Mouse (Mus musculus) G1E (cell line): ENCODE measurements around the gene Plbd1. TPM values are rescaled to one million over a fixed set of nuclear protein-coding genes. Genes with fewer than 3 reads are reported as not detected.

Source experiments
- ATAC-seq: 2 replicates; pipeline ENCODE4 v1.8.0; 2016; ENCODE audit warnings: mild to moderate bottlenecking; ENCODE audit not compliant: insufficient number of reproducible peaks, poor library complexity, low FRiP score, severe bottlenecking; ENCODE audit errors: extremely low read depth
- DNase-seq: peaks from one replicate; pipeline ENCODE4 v3.0.0; 2012; ENCODE audit warnings: low spot score
- H3K27me3 ChIP-seq: 2 replicates; pipeline ENCODE4 v1.6.1; 2012; ENCODE audit warnings: mild to moderate bottlenecking, low read length, inconsistent platforms; ENCODE audit not compliant: insufficient read depth
- H3K36me3 ChIP-seq: replicated peaks from 2 replicates; pipeline ENCODE3; 2012; ENCODE audit warnings: mild to moderate bottlenecking, inconsistent platforms
- H3K4me1 ChIP-seq: 2 replicates; pipeline ENCODE4 v1.6.1; 2012; ENCODE audit warnings: low read depth, low read length, inconsistent platforms, mixed read lengths; ENCODE audit not compliant: insufficient read depth
- H3K4me3 ChIP-seq: 2 replicates; pipeline ENCODE4 v1.5.1; 2012; ENCODE audit warnings: low read depth, mild to moderate bottlenecking, inconsistent platforms, low read length, moderate library complexity, mixed read lengths
- H3K9me3 ChIP-seq: replicated peaks from 2 replicates; pipeline ENCODE4 v1.6.1; 2012; ENCODE audit warnings: inconsistent platforms
- CTCF ChIP-seq: IDR thresholded peaks from 2 replicates; pipeline ENCODE4 v1.5.1; 2012; ENCODE audit warnings: low read depth, low read length, inconsistent platforms, mixed read lengths
- GATA1 ChIP-seq: IDR thresholded peaks from 2 replicates; pipeline ENCODE4 v1.6.1; 2012; ENCODE audit warnings: borderline replicate concordance, low read length, inconsistent platforms, mixed read lengths
- GATA2 ChIP-seq: IDR thresholded peaks from 2 replicates; pipeline ENCODE4 v1.6.1; 2012; ENCODE audit warnings: low read depth, low read length, inconsistent platforms, borderline replicate concordance
- POLR2AphosphoS5 ChIP-seq: IDR thresholded peaks from 2 replicates; pipeline ENCODE4 v1.6.1; 2012; ENCODE audit warnings: low read depth, low read length, inconsistent platforms; ENCODE audit not compliant: insufficient replicate concordance
- TAL1 ChIP-seq: conservative IDR thresholded peaks from 2 replicates; pipeline ENCODE4 v1.6.1; 2012; ENCODE audit warnings: low read depth, low read length, inconsistent platforms, mixed read lengths
- polyA plus RNA-seq: library from polyadenylated mRNA; stranded (reverse); fragments of >175 nt; gene quantifications from 2 replicates; pipeline ENCODE4 v1.2.3, GENCODE M21; 2012
- total RNA-seq, 2 experiments: library from RNA; stranded (forward) in 1 of 2; stranded (reverse) in 1 of 2; fragments of 200-1000 nt in 1 of 2; fragments of >200 nt in 1 of 2; fragmentation: Nextera tagmentation in 1 of 2; gene quantifications; 2 replicates each; pipeline ENCODE4 v1.2.3; 2014 to 2017

The Plbd1 gene
- total and polyA plus RNA-seq, 3 experiments, result not detected

DNA sequence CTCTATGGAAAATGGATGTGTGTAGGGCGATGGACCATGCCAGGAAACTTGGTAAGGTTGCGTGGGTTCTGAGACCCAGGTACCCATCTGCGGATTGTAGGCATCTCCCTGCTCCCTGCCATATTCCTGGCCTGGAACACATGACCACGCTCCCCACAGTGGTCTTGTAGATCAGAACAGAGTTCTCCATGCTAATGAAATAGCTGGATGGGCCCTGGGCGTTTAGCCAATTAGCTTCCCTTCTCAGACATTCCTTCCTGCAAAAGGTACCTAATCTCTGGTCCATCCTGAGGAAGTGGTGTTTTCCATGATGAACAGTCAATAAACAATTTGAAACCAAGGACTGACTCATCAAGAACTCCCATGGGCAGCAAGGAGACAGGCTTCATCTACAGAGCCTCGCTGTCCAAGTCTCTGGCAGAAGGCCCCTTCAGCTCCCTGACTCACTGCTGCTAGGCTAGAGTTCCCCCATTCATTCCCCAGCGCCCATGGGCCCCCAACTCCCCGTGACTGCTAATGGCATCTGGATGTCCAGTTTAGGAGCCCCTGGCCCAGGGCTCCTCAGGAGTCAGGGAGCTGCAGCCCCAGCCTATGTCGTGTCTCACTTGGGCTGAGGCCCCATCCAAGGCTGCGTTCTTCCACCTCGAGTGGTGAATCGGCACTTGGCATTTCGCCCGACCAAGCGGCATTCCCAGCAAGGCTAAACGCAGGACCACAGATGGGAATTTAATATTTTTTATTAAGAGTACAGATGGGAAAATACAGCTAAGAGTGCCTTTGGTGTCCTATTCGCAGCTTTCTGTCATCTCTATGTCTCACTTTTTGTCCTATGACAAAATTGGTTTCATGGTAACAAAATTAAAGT lies 50.1 kb downstream of the Plbd1 start:
- H3K4me1 ChIP-seq, result no peaks in the 10 kb centered on the region
- TF ChIP-seq CTCF, result no peak
- no peak for TF ChIP-seq GATA2
- TF ChIP-seq GATA1, result no peak
- ATAC-seq (no peak), DNase-seq (no peak)
- H3K4me3 ChIP-seq, result no peak overlapping the region
- H3K9me3 ChIP-seq, result peaks cover 5% of the 10 kb centered on the region
- H3K36me3 ChIP-seq, result peaks cover 43% of the 10 kb centered on the region
- no peaks in the 10 kb centered on the region; the same call in 1 of the 2 replicates for H3K27me3 ChIP-seq

DNA sequence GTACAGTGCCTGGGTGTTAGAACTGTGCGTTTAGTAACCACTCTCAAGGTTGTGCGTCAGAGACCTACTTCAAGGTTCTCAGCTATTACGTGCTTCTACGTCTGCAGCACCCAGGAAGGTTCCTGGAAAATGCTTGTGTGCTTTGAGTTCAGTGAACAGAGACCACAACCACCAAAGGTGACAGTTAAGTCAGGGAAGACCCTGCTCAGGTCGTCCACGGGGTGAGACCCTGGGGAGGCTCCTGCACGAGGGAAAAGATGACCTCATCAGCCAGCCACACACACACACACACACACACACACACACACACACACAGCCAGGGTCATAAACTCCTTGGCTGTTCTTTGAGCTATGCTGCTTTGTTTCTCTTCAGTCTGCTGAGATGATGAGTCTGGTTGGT lies 59.1 kb downstream of the Plbd1 start:
- no peak for ATAC-seq
- peaks cover 95% of the 10 kb centered on the region for H3K36me3 ChIP-seq
- no peak for TF ChIP-seq CTCF
- no peak for TF ChIP-seq TAL1
- TF ChIP-seq GATA2, result no peak
- TF ChIP-seq GATA1, result no peak
- TF ChIP-seq POLR2AphosphoS5, result no peak

DNA sequence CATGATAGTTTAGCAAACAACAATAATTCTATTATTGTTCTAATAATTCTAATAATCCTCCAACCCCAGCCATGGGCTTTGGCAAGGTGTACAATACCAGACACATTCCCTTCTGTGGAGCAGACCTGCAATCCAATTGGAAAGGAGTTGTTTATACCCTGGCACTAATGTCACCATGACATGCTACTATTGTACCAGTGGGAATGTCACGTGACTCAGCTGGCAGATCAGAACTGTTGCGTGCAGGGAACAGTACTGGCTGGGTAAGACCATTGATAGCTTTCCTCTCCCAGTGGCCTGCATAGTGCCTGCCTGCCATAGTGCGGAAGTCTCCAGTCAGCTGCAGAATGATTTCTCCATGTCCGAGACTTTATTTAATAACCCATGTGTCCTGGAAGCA lies 67.2 kb downstream of the Plbd1 start:
- H3K27me3 ChIP-seq, result no peaks in the 10 kb centered on the region
- H3K36me3 ChIP-seq, result peaks cover 89% of the 10 kb centered on the region
- H3K9me3 ChIP-seq, result no peaks in the 10 kb centered on the region
- DNase-seq, result no peak
- H3K4me3 ChIP-seq, result no peak overlapping the region
- no peak for TF ChIP-seq GATA2
- no peak for TF ChIP-seq GATA1
- no peak for TF ChIP-seq POLR2AphosphoS5
- no peak for TF ChIP-seq CTCF
- TF ChIP-seq TAL1, result no peak
- no peak for ATAC-seq
- no peaks in the 10 kb centered on the region for H3K4me1 ChIP-seq

More for the DNA sequence above, 59.1 kb downstream of the Plbd1 start:
- Histone ChIP-seq H3K27me3 (no peaks in the 10 kb centered on the region), H3K4me3 (no peak overlapping the region), H3K4me1 (no peaks in the 10 kb centered on the region), H3K9me3 (no peaks in the 10 kb centered on the region)
- DNase-seq, result no peak

DNA sequence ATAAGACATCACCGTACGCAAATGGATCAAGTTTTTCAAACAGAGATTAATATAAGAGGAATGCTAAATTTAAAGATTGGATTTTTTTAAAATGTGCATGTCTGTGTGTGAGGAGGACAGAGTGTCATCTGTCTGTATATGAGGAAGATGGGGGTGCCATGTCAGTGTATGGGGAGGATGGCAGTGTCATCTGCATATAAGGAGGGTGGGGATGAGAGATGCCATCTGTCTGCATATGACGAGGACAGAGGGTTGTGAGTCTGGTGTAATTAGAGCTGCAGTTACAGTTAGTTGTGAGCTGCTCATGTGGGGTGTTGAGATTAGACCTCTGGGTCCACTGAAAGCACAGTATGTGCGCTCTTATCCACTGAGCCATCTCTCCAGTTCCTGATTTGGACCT lies 71.0 kb downstream of the Plbd1 start:
- Histone ChIP-seq H3K27me3 (no peaks in the 10 kb centered on the region), H3K9me3 (no peaks in the 10 kb centered on the region), H3K4me3 (no peak overlapping the region), H3K4me1 (no peaks in the 10 kb centered on the region), H3K36me3 (peaks cover 85% of the 10 kb centered on the region)
- ATAC-seq, result no peak
- DNase-seq, result no peak
- TF ChIP-seq GATA2 (no peak), POLR2AphosphoS5 (no peak), GATA1 (no peak), CTCF (no peak), TAL1 (no peak)

DNA sequence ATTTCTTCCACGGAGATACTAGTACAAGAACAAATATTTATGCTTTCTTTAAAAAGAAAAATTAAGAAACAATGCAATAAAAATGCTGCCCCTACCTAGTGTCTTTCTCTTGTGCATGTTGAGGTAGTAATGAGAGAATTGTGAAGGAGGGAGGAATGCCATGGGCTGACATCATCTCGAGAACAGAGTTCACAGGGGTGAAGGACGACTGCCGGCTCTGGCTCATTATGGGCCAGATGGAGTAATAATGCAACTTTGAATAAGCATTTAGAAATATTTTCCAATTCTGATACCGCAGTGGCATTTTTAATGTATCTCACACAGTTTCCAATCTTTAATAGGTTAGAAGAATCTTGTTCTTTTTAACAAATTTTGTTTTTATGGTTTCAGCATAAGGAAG lies 95.7 kb downstream of the Plbd1 start:
- no peak for DNase-seq
- no peak for TF ChIP-seq GATA1
- no peak for TF ChIP-seq TAL1
- TF ChIP-seq GATA2, result no peak
- no peak for TF ChIP-seq CTCF
- no peak for TF ChIP-seq POLR2AphosphoS5
- no peak for ATAC-seq
- Histone ChIP-seq H3K27me3 (no peaks in the 10 kb centered on the region), H3K4me3 (no peak overlapping the region), H3K9me3 (peaks cover 11% of the 10 kb centered on the region), H3K36me3 (peaks cover 81% of the 10 kb centered on the region), H3K4me1 (no peaks in the 10 kb centered on the region)

Other genes with a start within 250 kb of the Plbd1 start
- not detected in 2 replicates for gene E330021D16Rik, start 246.4 kb downstream of the Plbd1 start, total RNA-seq (2014; fragmentation: Nextera tagmentation)
- gene E330021D16Rik, start 246.4 kb downstream of the Plbd1 start, total RNA-seq (2017), result 0.16 TPM in 1 of 2 replicates, not detected in the other
- gene E330021D16Rik, start 246.4 kb downstream of the Plbd1 start, polyA plus RNA-seq, result not detected in 2 replicates
- gene Atf7ip, start 155.8 kb downstream of the Plbd1 start, total RNA-seq (2014; fragmentation: Nextera tagmentation), result 192 and 235 TPM in 2 replicates
- gene Atf7ip, start 155.8 kb downstream of the Plbd1 start, total RNA-seq (2017), result 22.9 and 34.6 TPM in 2 replicates
- 22.0 and 24.2 TPM in 2 replicates for gene Atf7ip, start 155.8 kb downstream of the Plbd1 start, polyA plus RNA-seq
- gene Gucy2c, start 119.8 kb upstream of the Plbd1 start, total RNA-seq (2014; fragmentation: Nextera tagmentation), result not detected in 2 replicates
- under 0.01 TPM in 1 of 2 replicates, not detected in the other for gene Gucy2c, start 119.8 kb upstream of the Plbd1 start, total RNA-seq (2017)
- not detected in 2 replicates for gene Gucy2c, start 119.8 kb upstream of the Plbd1 start, polyA plus RNA-seq
- gene Hist4h4, start 142.5 kb upstream of the Plbd1 start, total RNA-seq (2014; fragmentation: Nextera tagmentation), result 179 and 196 TPM in 2 replicates
- gene Hist4h4, start 142.5 kb upstream of the Plbd1 start, total RNA-seq (2017), result 60.9 and 79.0 TPM in 2 replicates
- gene Hist4h4, start 142.5 kb upstream of the Plbd1 start, polyA plus RNA-seq, result 0.89 and 6.6 TPM in 2 replicates
- 17.4 and 23.6 TPM in 2 replicates for gene H2afj, start 146.3 kb upstream of the Plbd1 start, total RNA-seq (2014; fragmentation: Nextera tagmentation)
- 84.6 and 98.5 TPM in 2 replicates for gene H2afj, start 146.3 kb upstream of the Plbd1 start, total RNA-seq (2017)
- 479 and 625 TPM in 2 replicates for gene H2afj, start 146.3 kb upstream of the Plbd1 start, polyA plus RNA-seq
- gene BC049715, start 165.7 kb upstream of the Plbd1 start, total RNA-seq (2014; fragmentation: Nextera tagmentation), result 2.0 and 2.6 TPM in 2 replicates
- 1.5 and 1.9 TPM in 2 replicates for gene BC049715, start 165.7 kb upstream of the Plbd1 start, total RNA-seq (2017)
- gene BC049715, start 165.7 kb upstream of the Plbd1 start, polyA plus RNA-seq, result 2.6 and 4.2 TPM in 2 replicates
- gene Wbp11, start 166.3 kb upstream of the Plbd1 start, total RNA-seq (2014; fragmentation: Nextera tagmentation), result 172 and 202 TPM in 2 replicates
- gene Wbp11, start 166.3 kb upstream of the Plbd1 start, total RNA-seq (2017), result 35.3 and 49.0 TPM in 2 replicates
- 307 and 347 TPM in 2 replicates for gene Wbp11, start 166.3 kb upstream of the Plbd1 start, polyA plus RNA-seq
- not detected in 2 replicates for gene Smco3, start 173.5 kb upstream of the Plbd1 start, total RNA-seq (2014; fragmentation: Nextera tagmentation)
- 0.12 and 0.38 TPM in 2 replicates for gene Smco3, start 173.5 kb upstream of the Plbd1 start, total RNA-seq (2017)
- not detected in 2 replicates for gene Smco3, start 173.5 kb upstream of the Plbd1 start, polyA plus RNA-seq
- gene Art4, start 195.8 kb upstream of the Plbd1 start, total RNA-seq (2014; fragmentation: Nextera tagmentation), result 14.2 and 27.8 TPM in 2 replicates
- 30.5 and 31.7 TPM in 2 replicates for gene Art4, start 195.8 kb upstream of the Plbd1 start, total RNA-seq (2017)
- 1.7 and 1.8 TPM in 2 replicates for gene Art4, start 195.8 kb upstream of the Plbd1 start, polyA plus RNA-seq
- not detected in 2 replicates for gene Mgp, start 213.9 kb upstream of the Plbd1 start, total RNA-seq (2014; fragmentation: Nextera tagmentation)
- gene Mgp, start 213.9 kb upstream of the Plbd1 start, total RNA-seq (2017), result 0.16 and 0.41 TPM in 2 replicates
- not detected in 2 replicates for gene Mgp, start 213.9 kb upstream of the Plbd1 start, polyA plus RNA-seq